Comparison of ENCODE assay signal across 8 mouse cellular contexts in genomic region chr2:121170980-121171742, GRCm38 (mm10). TPM values are rescaled to one million over a fixed set of nuclear protein-coding genes. Genes with fewer than 3 reads are reported as not detected.
DNase-seq lines count a peak whose midpoint lies in the region; ATAC-seq and TF ChIP-seq lines count a peak whose summit lies in the region.

Gene Zscan29 (minus strand): TSS chr2:121171125.

- DNase-seq in 416B (ENCODE audit: low read depth) (peak; percentile 88), liver (peak; percentile 94)
- DNase-seq in heart, embryonic 10.5 days (ENCODE audit: low spot score), result peak; percentile 96
- DNase-seq in spleen, postnatal 4 days (ENCODE audit: low spot score in 2 of 2), result peak; percentile 92 to 97

- peak within 1 kb of the TSS; percentile 73 for H3K4me2 ChIP-seq in embryonic facial prominence, embryonic 15.5 days (replicated peaks)
- H3K4me2 ChIP-seq in kidney, embryonic 15.5 days, result peak within 1 kb of the TSS; percentile 85

- TF ChIP-seq CTCF in bone marrow, adult 2 months (IDR thresholded peaks at IDR 0.05; ENCODE audit: control insufficient read depth, insufficient read depth, low read length), result no peak

- H3K27ac ChIP-seq in bone marrow, adult 2 months (ENCODE audit: control insufficient read depth, insufficient read depth, low read depth, low read length, poor library complexity), result peak within 1 kb of the TSS; percentile 95
- peak within 1 kb of the TSS; percentile 92 for H3K27ac ChIP-seq in embryonic facial prominence, embryonic 15.5 days (replicated peaks)
- peak within 1 kb of the TSS; percentile 94 for H3K27ac ChIP-seq in heart, embryonic 10.5 days
- H3K27ac ChIP-seq in kidney, embryonic 15.5 days, result peak within 1 kb of the TSS; percentile 98

- peak within 1 kb of the TSS; percentile 61 for H3K9ac ChIP-seq in embryonic facial prominence, embryonic 15.5 days
- H3K9ac ChIP-seq in kidney, embryonic 15.5 days, result peak within 1 kb of the TSS; percentile 80

- peaks cover 29% of the 10 kb centered on the region for H3K36me3 ChIP-seq in embryonic facial prominence, embryonic 15.5 days
- peaks cover 41% of the 10 kb centered on the region for H3K36me3 ChIP-seq in heart, embryonic 10.5 days
- H3K36me3 ChIP-seq in kidney, embryonic 15.5 days, result peaks cover 40% of the 10 kb centered on the region

- H3K4me3 ChIP-seq in bone marrow, adult 2 months (replicated peaks; ENCODE audit: control insufficient read depth, low read depth, low read length), result peak within 1 kb of the TSS; percentile 82
- H3K4me3 ChIP-seq in embryonic facial prominence, embryonic 15.5 days (replicated peaks), result peak within 1 kb of the TSS; percentile 95
- peak within 1 kb of the TSS; percentile 94 for H3K4me3 ChIP-seq in heart, embryonic 10.5 days
- H3K4me3 ChIP-seq in kidney, embryonic 15.5 days (replicated peaks), result peak within 1 kb of the TSS; percentile 93

- H3K27me3 ChIP-seq in embryonic facial prominence, embryonic 15.5 days, result no peaks in the 10 kb centered on the region
- H3K27me3 ChIP-seq in heart, embryonic 10.5 days (ENCODE audit: insufficient read depth, poor library complexity, severe bottlenecking), result no peaks in the 10 kb centered on the region
- no peaks in the 10 kb centered on the region for H3K27me3 ChIP-seq in kidney, embryonic 15.5 days

- peak; percentile 91 for TF ChIP-seq POLR2A in bone marrow, adult 2 months (IDR thresholded peaks at IDR 0.05; ENCODE audit: borderline replicate concordance, control insufficient read depth, low read depth, low read length)

- ATAC-seq in embryonic facial prominence, embryonic 15.5 days (ENCODE audit: insufficient number of reproducible peaks, low FRiP score, low TSS enrichment, low read depth), result peak; percentile 94
- ATAC-seq in kidney, embryonic 15.5 days (replicated peaks; ENCODE audit: low FRiP score), result peak; percentile 97
- peak; percentile 84 for ATAC-seq in monocyte, adult 5-6 weeks (replicated peaks; ENCODE audit: insufficient number of reproducible peaks, low FRiP score, low TSS enrichment, poor library complexity, severe bottlenecking)

- H3K9me3 ChIP-seq in embryonic facial prominence, embryonic 15.5 days (replicated peaks), result no peaks in the 10 kb centered on the region
- no peaks in the 10 kb centered on the region for H3K9me3 ChIP-seq in heart, embryonic 10.5 days
- no peaks in the 10 kb centered on the region for H3K9me3 ChIP-seq in kidney, embryonic 15.5 days (replicated peaks)

- under 1% methylated on average over 66 of the region's 66 CpGs for WGBS in bone marrow, adult 2 months
- WGBS in embryonic facial prominence, embryonic 15.5 days, result under 1% methylated on average over 66 of the region's 66 CpGs
- WGBS in heart, embryonic 10.5 days, result under 1% methylated on average over 66 of the region's 66 CpGs
- under 1% methylated on average over 66 of the region's 66 CpGs for WGBS in kidney, embryonic 15.5 days

- peaks cover 3% of the 10 kb centered on the region; the same call in 1 of the 2 replicates for H3K4me1 ChIP-seq in bone marrow, adult 2 months (ENCODE audit: control insufficient read depth, insufficient read depth, low read length)
- H3K4me1 ChIP-seq in embryonic facial prominence, embryonic 15.5 days, result peaks cover 20% of the 10 kb centered on the region
- peaks cover 21% of the 10 kb centered on the region for H3K4me1 ChIP-seq in heart, embryonic 10.5 days
- peaks cover 31% of the 10 kb centered on the region for H3K4me1 ChIP-seq in kidney, embryonic 15.5 days

RNA-seq across cellular contexts. Expression of gene Zscan29, which starts in this region (rescaled TPM):
- 4.4 and 12.3 TPM in 2 replicates for polyA plus RNA-seq in bone marrow, adult 2 months (2011; ENCODE audit: insufficient read depth, insufficient read length, low replicate concordance, missing spikeins)
- polyA plus RNA-seq in embryonic facial prominence, embryonic 15.5 days (2015; fragmentation: Nextera tagmentation; extraction: Ambion mirVana), result 9.4 and 10.6 TPM in 2 replicates
- 7.0 and 7.4 TPM in 2 replicates for polyA plus RNA-seq in heart, embryonic 10.5 days (2016; fragmentation: Nextera tagmentation; extraction: Ambion mirVana)
- polyA plus RNA-seq in kidney, embryonic 15.5 days (2015; fragmentation: Nextera tagmentation; extraction: Ambion mirVana), result 12.6 and 13.8 TPM in 2 replicates
- 25.3 to 41.6 TPM (median 34.1 TPM) in 3 replicates for total RNA-seq in monocyte, adult 5-6 weeks (2017)

Comparison
In these comparisons a context has a peak if more than half of its experiments do, and no peak if none do; other contexts are left out.
1. Peak in every context shown above with its lines: DNase-seq, ATAC-seq, H3K4me3 ChIP-seq and H3K27ac ChIP-seq.